19 mouse cellular contexts compared by ENCODE assay signal in genomic region chr7:136127576-136127975, GRCm38 (mm10).
"Had no signal": no experiment of that assay in that cellular context is flagged by ENCODE, and none has a peak within 500 bp of the region (broad histone marks: within the 10 kb centered on the region; RNA-seq: fewer than 3 reads in every experiment).

No protein-coding gene starts in this region.

- H3K4me2 ChIP-seq: liver, embryonic 15.5 days; lung, embryonic 15.5 days; midbrain, embryonic 11.5 days; neural tube, embryonic 12.5 days; stomach, embryonic 15.5 days had no signal

- H3K36me3 ChIP-seq: liver, embryonic 15.5 days; lung, embryonic 15.5 days; neural tube, embryonic 12.5 days; stomach, embryonic 15.5 days had no signal

- H3K9me3 ChIP-seq: liver, embryonic 15.5 days; lung, embryonic 15.5 days; megakaryocyte, embryonic 14.5 days; neural tube, embryonic 12.5 days; stomach, embryonic 15.5 days had no signal

- DNase-seq: liver, postnatal 0 days; lung, adult 2 months; lung, postnatal 14 days; lung, postnatal 36 days; midbrain, embryonic 14.5 days; right cerebral cortex, postnatal 14 days; thymus, adult 2 months; thymus, postnatal 25 days; thymus, postnatal 4 days had no signal

- H3K27me3 ChIP-seq: liver, embryonic 15.5 days; lung, embryonic 15.5 days; megakaryocyte, embryonic 14.5 days; neural tube, embryonic 12.5 days; stomach, embryonic 15.5 days had no signal

- H3K4me1 ChIP-seq: liver, embryonic 15.5 days; megakaryocyte, embryonic 14.5 days; neural tube, embryonic 12.5 days; stomach, embryonic 15.5 days had no signal

- H3K4me3 ChIP-seq: liver, embryonic 15.5 days; lung, embryonic 15.5 days; neural tube, embryonic 12.5 days; stomach, embryonic 15.5 days had no signal

- H3K9ac ChIP-seq: liver, embryonic 15.5 days; liver, postnatal 0 days; lung, embryonic 15.5 days; neural tube, embryonic 12.5 days; stomach, embryonic 15.5 days had no signal

- H3K27ac ChIP-seq: liver, embryonic 15.5 days; lung, embryonic 15.5 days; macrophage; neural tube, embryonic 12.5 days; stomach, embryonic 15.5 days; stomach, postnatal 0 days had no signal

- ATAC-seq: liver, postnatal 0 days; lung, postnatal 0 days; midbrain, embryonic 16.5 days had no signal
